Mouse (Mus musculus) ZHBTc4 (cell line): ENCODE results near the gene Susd3.

Source experiments
- DNase-seq: peaks from one replicate; pipeline ENCODE4 v3.0.0-alpha.2; 2011; ENCODE audit warnings: low read depth, low spot score

Gene Susd3

DNA sequence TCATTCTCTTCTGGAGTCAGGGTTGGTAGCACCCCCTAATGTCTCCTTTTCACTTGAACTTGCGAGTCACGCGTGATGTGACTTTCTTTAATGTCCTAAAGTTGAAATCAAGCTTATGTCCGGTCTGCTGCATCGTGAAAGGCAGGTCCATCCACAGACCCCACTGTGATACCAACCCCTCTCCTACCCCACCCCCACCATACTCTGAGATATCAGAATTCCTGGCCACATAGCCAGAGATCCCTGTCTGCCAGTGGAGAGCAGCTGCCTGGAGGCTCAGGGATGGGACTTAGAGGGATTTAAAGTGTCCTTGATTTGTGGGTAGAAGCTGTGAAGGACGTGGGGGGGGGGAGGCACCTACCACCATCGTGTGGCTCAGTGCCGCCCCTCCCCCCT, at the start of gene Susd3:
Gene Susd3, minus strand, starts transcription at position 240 of the 396 bp plus-strand sequence.
- no peak for DNase-seq

DNA sequence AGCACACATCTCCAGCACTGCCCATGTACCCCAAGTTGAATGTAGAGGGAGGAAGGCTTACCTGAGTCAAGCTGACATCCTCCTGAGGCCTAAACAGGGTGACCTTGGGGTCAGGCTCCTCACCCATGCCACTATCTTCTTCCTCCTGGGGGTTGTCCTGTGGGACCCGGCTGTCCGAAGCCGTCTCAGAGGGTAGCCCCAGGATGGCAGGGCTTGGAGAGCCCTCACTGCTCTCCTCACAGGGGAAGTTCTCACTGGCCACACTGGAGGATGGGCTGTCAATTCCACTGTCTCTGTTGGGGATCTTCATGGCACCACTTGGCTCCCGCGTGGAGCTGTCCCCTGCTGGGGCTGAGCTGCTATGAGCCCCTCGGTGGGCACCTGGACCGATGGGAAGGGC, 47.8 kb upstream of the Susd3 start:
- DNase-seq, result no peak

DNA sequence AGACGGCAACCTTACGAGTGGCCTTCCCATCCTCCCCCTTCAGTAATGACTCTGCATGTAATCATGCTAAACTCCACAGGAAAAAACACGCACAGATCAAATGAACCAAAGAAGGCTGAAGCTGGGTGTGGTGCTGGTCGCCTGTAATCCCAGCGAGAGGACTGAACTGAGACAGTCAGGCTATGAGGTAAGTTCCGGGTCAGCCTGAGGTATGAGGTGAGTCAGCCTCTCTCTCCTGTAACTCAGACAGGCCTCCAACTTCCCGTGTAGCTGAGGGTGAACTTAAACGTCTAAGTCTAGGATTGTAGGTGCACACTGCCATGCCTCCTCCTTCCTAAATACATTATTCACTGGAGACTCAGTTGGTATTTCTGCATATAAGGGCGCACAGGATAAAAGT, 45.6 kb upstream of the Susd3 start:
- DNase-seq, result no peak

DNA sequence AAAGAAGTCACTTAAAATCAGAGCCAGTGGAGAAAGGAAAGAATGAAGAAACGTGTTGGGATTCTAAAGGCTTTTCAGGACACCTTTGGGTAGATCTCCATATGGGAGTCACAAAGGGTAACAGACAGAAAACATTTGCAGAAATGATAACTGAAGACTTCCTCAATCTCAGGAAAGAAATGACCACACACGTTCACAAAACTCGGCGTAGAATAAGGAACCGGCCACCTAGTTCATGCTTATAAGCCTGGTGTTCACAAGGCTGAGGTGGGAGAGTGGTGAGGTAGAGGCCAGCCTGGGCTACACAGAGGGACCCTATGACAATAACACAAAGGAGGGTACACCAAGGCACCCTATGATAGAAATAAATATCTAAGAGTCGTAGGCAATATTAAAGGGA, 43.4 kb upstream of the Susd3 start:
- DNase-seq, result no peak

DNA sequence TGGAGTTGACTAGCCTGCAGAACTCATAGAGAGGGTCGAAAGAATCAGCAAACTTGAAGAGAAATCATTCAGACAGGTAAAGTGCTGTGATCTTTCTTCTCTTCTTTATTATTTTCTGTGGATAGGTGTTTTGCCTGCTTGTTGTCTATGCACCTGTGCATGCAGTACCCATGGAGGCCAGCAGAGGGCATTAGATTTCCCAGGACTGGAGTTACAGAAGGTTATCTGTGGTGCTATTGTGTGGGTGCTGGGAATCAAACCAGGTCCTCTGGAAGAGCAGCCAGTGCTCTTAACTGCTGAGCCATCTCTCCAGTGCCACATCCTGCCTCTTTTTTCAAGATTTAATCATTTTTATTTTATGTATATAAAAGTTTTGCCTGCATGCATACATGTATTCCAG, 42.9 kb upstream of the Susd3 start:
- DNase-seq, result peak; percentile 62

DNA sequence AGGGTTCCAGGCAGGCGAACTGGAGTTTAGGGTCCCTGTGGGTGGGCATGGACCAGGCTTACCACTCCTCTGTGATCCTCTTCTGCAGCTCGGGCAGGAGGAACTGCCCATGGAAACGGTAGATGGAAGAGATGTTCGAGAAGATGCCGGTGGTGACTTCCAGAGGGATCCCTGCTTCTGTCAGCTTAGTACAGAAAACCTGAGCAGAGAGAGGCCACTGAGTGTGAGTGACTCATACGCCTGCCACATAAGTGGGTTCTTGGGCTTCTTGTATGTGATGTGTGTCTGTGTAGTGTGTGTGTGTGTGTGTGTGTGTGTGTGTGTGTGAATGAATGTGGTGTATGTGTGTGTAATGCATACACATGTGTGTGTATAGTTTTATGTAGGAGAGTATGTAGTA, 38.7 kb upstream of the Susd3 start:
- no peak for DNase-seq

DNA sequence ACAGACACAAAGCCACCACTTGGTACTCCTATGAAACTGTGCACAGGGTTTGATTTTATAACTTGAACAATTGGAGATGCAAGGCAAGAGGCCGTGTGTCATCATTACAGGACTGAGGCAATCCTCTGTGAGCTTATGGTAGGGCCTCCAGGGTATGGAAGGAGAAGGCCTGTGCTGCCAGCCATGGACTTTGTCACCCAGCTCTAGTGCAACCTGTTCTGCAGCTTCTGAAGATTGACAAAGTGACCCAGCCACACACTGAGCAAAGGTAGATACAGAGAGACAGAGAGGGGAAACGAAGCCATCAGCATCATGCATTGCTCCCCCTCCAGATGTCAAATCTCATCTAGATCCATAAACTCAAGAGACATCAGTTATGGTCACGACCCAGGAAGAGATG, 38.2 kb upstream of the Susd3 start:
- no peak for DNase-seq

DNA sequence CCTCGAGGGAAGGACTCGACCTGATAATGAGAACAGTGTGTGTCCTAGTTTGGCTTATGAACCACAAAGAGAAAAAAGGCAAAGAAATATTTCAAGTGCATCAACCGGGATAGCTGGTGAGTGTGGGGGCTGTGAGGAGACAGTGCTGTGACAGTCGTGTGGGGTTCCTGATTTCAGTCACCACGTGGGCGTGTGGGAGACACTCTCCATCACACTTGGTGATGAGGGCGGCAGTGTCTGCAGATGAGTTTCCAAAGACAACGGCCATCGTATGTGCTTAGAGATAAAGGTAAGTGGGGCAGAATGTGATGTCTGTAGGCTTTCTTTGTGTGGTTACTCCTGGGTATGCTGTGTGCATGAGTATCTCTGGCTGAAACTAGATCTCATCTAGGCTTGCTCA, 35.2 kb upstream of the Susd3 start:
- DNase-seq, result no peak

DNA sequence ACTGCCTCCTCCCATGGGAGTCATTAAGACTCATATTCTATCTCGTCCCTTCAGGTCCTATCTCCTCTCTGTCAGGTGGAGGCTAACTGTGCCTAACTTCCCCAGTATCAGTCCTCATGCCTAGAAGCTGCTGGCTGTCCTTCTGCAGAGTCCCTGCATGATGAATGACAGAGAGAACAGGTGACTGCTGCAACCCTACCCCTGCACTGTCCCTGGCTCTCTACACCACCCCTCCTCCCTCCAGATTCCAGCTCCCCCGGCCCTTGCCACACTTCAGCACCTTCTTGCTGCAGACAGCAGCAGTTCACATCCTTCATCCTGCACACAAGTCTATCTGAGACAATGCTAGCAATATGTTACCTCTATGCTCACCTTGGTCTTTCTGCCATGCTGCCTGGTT, 33.7 kb upstream of the Susd3 start:
- DNase-seq, result no peak

DNA sequence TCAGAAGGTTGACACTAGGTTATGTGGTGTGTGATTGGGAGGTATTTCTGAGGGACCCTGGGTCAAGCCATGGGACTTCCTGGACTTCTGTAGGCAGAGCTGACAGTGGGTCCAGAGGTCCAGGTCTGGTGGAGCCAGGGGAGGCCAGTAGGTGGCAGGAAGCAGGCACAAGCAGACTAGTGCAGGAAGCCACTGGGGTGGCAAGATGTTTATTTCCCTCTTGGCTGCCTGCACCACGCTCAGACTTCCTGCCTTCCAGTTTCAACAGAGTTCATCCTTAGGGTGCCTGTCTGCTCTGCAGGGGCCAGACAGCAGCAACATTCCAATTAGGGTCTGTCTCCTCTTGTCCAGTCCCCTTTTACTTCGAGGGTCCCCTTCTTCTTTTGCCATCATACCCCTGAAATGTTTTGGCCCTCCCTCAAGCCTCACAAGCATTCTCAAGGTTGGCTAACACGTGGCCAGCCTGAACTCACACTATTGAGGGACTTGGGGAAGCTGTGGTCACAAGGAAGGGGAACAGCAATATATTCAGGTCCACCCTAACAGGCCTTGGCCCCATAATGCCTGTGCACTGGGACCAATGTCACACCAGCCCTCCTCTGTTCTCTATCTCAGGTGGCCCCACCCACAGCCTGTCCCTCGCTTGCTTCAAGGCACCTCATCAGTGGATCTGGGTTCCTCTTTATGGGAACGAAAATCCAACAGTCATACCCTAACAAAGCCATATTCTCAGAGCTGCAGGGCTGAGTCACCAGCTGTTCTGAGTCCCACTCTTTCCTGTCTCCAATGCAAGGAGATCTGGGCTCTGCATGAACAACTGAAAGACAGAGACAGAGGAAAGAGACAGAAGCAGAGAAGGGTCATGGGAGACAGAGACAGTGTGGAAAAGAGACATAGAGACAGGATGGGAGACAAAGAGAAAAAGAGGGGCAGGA, 23.6 kb upstream of the Susd3 start:
- no peak for DNase-seq

DNA sequence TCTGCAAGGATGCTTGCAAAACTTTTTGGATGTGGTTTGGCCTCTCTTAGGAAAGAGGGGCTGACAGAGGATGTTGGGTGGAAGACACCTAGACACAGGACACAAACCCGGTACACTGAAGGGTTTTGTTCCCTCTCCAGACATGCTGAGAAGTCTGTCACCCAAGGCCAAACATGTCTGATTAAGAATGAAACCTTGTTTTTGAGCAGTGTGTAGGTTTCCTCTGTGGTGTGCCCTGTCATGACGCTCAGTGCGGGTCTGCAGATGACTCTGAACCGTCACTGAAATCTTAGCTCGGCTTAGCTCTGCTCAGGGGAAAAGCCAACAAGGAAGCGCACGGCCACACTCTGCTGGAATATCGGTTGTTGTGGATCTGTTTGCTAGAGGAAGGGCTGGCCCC, 22.0 kb upstream of the Susd3 start:
- DNase-seq, result no peak

DNA sequence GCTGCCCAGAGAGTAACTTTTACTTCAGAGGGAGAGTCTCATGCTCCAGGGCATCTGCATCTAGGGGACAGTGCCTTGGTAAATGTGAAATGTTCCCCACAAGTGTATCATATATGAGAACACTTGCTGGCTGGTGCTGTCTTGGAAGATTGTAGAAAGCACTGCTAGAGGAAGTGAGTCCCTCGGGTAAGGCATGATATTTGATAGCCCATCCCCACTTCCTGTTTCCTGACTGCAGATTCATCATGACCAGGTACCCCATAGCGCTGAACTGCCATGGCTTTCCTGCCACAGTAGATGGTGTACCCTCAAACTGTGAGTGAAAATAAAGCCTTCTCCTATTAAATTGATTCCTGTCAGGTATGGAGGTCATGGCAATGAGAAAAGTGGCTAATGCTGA, 19.1 kb upstream of the Susd3 start:
- DNase-seq, result no peak

DNA sequence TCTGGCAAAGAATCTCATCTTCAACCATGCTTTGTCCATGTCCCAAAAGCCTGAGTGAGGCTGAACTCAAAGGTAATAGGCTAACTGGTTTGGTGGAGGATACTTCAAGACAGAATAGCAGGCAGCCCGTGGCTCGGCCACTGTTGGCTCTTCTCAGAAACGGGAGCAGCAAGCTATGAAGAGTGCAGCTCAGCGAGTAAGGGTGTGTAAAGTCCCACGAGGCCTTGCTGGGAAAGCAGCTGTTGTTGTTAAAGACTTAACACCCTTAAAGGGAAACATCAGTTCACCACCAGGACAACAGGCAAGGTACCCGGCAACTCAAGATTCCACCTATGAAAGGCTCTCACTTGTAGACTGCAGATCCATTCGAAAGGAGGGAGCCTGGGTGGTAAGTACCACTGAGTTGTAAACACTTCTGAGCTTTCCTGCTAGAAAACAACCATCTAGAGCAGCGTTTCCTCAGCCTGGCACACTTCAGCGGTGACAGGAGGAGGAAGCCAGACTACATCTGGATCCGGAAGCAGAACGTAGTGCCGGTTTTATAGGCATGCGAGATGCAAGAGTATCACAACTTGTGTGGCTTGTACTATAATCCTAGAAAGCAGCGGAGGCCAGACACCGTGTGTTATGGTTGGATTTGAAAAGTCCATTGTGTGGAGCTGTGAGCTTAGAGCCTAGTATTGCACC, 11.7 kb upstream of the Susd3 start:
- DNase-seq, result no peak

DNA sequence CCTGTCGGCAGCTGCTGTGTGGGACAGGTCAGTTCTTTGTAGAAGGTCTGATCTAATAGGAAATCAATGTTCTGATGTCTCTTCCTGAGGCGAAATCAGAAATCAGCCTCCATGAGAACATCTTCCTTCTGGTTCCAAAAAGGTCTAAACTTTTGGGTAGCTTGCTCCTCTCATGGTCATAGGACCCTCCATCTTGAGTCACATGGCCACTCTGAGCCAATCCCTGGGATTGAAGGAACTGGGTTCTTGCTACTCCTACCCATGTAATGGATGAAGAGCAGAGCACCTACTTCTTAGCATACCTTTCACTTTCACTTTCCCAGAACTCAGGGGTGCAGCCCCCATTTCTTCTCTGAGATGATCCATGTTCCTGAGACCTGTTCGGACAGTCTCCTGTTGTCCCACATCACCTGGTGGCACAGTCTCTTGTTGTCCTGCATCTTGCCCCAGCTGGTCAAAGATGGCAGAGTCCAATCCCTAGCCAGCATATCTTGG, 9.4 kb upstream of the Susd3 start:
- no peak for DNase-seq

DNA sequence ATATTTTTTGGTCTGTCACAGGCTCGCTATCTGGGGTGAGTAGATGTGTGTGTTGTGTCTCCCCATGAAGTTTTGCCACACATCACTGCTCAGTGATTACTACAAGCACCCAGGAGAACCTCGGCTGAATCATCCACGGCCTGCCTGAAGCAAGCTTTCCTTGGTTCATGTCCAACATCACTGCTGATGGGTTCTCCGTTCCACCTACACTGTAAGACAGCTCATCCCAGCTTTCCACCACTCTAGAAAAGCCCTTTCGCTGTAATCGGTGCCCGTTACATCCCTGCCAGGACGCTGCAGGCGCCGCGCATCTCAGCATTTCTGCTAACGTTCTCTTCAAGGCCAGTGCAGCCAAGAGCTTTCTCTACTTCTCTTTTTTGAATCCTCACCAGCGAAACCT, 4.2 kb upstream of the Susd3 start:
- DNase-seq, result no peak

DNA sequence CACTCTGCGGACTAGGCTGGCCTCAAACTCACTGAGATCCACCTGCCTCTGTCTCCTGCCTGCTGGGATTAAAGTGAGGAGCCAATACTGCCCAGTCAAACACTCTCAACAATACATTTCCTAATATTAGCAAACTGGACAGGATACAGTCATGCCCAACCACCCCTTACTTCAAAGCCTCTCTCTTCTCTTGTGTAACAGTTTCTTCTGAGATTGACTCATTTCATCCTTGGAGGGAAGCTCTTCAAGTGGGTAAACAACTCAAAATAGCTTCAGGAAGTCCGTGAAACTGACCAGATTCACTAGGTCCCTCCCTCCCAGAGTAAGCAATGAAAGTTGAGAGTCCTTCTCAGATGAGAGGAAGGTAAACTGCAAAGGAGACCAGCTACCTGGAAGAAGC, 3.6 kb upstream of the Susd3 start:
- no peak for DNase-seq

DNA sequence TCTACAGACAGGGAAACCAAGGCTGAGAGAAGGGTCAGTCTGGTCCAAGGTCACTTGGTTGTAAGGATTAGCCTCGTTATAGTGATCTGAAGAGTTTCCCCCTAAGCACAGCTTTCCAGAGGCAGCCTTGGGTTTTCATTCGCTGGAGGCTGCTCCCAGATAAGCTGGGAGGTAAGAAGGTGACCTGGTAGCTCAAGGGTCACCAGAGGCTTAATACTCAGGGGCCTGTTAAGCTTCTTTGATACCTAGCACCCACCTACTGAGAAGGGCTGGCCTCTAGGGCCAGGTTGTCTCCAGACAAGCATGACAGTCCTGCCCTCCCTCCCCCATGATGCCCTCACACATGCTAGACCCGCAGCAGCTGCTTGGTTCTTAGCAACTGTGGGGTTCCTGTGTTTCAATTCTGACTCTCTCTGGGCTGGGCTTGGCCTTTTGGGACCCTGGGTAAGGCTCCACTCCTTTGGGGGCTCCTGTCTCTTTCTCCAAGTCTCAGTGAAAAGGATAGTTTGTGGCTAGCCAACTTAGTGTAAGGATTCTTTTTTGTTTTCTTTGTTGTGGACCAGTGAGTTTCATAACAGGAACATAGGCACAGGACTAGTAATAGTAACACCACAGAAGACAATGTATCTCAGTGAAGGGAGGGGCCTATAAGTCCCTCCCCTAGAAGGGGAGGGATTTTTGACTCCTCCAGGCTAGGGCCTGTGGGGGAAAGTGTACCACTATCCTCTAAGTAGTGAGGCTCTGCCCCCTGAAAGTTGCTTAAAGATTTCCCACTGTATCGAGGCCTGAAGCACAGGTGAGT, 2.4 kb upstream of the Susd3 start:
- no peak for DNase-seq

DNA sequence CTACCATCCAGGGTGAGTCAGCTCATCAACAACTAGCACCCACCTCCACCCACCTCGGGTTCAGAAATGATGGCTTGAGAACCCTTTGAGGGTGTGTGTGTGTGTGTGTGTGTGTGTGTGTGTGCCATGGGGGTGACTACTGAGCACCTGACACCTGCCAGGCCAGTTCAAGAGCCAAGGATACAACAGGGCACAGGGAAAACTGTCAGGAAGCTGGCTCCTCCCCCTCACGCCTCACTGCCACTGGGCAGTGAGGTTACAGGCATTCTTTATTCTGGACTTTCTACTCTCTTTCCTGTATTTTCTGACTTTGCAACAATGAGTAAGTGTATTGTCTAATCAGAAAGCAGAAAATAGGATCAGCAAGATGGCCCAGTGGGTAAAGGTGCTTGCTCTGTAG, 1.1 kb upstream of the Susd3 start:
- no peak for DNase-seq

DNA sequence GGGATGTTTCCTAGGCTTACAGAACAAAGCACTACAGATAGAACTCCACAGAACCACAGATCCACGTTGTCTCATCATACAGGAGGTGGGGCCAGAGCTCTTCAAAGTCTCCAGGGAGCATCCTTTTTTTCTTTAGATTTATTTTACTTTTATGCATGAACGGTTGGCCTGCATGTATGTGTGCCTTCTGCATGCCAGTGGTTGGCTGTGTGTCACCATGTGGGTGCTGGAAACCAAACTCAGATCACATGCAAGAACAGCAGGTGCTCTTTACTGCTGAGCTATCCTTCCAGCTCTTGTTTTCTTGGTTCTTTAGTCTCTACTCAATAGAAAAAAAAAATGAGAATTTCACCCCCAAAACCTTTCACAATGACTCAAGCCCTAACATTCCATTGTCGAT, 417 bp upstream of the Susd3 start:
- DNase-seq, result no peak

DNA sequence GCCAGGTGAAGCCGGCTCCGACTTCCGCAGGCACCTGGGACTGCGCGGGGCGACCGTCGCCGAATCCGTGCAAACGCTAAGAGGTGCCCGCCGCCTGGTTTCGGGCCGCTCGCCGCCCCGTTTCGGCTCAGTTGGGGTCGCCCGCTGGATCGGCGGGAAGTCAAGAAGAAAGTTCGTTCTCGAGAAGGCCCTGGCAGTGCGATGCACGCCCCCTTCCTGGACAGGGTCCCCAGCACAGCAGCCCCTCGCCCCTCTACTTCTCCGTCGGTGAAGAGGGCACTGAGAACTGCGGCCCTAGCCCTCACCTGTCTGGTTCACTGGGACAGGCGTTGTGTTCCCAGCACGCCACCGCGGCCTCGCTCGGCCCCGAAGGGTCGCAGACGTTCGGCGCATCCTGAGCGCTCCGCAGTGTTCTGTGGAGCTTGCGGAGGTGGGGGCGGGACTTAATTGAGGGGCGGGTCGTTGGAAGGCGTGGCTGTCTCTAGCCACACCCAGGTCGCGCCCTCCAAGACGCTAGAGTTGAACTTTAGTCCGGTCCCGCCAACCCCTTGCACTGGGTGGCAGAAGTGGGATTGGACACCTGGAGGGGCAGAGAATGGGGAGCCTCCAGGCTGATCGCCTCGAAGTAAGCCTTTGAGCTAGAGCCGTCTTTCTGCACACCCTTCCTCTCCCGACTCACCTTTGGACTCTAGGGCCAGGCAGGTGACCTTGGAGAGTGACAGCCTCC, 603 bp downstream of the Susd3 start:
- DNase-seq, result peak; percentile 88

DNA sequence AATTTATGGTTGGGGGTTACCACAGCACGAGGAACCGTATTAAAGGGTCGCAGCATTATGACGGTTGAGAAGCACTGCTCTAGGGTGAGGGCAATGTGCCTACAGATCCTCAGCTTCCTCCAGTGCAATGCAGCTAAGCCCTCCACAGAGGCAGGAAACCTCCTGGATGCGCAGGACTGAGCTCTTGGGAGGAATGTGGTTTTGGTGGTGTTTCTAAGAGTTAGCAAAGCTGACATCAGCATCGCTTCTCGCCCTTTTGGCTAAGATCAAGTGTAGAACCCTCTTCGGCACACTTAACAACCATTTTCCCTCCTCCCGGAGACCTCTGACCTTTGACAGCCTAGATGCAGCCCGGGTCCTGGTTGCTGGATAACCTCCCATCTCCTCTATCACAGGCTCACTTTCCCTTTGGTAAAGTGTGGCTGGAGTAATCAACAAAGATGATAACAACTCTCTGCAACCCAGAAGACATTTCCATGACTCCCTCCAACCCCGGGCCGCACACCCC, 1.2 kb downstream of the Susd3 start:
- DNase-seq, result no peak
